Mouse (Mus musculus) gonadal fat pad, adult 2 months (tissue): ENCODE measurements at regions not wholly inside any gene's neighbourhood (a gene's known extent, or its start where the extent isn't known, plus 50 kb on each side); places are given as distances from the start of the nearest gene placed in this dataset.
"Not testable (repeated sequence)": the region's sequence is repeated elsewhere in the genome, so short reads cannot be mapped to it uniquely, and the experiment has no call there.

Source experiments
- DNase-seq: peaks from one replicate; pipeline ENCODE4 v3.0.0-alpha.2; 2012; ENCODE audit warnings: low read depth

- no peak for DNase-seq
Observed at GRCm38 (mm10) chr10:117567379-117568137, 61.7 kb upstream of the Cpm start.

GRCm38 (mm10) chr10:117566648-117567378 lies 62.5 kb upstream of the Cpm start:
- DNase-seq = no peak

- DNase-seq = no peak
Observed at GRCm38 (mm10) chr10:117566204-117566603, 63.1 kb upstream of the Cpm start.

GRCm38 (mm10) chr10:117565529-117566086 lies 63.7 kb upstream of the Cpm start:
- DNase-seq = no peak

GRCm38 (mm10) chr10:117565110-117565509 lies 64.2 kb upstream of the Cpm start:
- no peak for DNase-seq

DNA sequence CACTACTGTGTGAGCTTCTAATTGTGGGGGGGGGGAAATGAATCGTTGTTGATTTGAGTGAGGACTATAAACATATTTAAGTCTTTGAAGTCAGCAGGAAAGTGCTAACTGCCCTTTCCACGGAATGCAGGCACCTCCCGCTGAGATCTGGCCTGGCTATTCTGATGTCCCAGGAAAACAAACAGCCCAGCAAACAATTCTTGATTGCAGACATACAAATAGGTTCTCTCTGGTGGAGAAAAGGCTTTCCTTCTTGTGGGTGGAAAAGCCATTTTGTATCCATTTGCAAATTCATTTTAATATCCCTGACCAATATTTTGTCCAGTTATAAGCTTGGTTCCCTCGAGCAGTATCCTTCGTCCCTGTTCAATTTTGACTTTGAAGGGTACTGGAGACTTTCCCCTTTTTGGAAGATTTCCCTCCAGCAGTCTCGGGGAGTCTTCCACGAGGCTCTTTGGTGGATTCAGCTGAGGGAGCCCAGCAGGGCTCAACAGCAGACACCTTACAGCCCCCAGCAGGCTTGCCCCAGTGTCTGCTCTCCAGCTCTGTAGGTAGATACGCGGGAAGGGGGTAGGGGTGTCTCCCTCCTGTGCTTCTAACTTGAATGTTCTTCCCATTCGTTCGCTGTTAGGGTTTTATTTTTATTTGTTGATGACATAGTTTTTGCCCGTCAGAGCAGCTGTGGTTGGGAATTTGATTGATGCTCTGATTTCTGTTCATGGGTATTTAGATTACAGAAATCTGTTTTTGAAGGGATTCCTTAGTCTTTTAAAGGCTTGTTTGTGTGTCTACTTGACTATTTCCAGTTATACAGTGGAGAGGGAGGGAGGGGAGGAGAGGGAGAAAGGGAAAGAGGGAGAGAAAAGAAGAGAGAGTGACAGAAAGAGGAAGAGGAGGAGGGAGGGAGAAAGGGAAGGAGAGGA lies 64.9 kb upstream of the Cpm start:
- DNase-seq = no peak

DNA sequence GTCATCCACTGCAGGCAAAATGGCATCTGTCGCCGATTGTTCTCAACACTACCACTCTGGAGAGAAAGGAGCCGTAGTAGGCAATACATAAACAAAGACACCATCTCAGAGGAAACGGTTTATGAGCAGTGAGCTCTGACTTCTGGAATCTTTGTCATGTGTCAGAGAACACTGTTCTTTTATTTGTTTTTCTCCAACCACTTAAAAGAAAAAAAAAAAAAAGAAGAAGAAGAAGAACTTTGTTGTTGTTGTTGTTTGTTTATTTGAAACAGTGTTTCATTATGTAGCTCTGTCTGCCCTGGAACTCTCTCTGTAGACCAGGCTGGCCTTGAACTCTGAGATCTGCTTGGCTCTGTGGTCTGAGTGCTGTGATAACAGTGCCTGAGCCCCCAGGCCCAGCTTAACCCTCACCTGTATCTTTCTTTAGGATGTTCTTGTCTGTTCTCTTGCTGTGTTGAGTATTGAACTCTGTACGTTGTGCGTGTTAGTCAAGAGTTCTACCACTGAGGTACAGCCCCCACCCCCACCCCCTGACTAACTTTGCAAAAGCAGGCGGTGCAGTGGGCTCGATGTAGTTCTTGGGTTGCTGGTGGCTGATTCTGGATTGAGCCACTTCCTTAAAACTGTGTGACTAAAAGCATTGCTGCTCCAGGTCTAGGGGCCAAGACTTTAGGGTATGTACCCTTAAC lies 65.7 kb upstream of the Cpm start:
- no peak for DNase-seq

DNA sequence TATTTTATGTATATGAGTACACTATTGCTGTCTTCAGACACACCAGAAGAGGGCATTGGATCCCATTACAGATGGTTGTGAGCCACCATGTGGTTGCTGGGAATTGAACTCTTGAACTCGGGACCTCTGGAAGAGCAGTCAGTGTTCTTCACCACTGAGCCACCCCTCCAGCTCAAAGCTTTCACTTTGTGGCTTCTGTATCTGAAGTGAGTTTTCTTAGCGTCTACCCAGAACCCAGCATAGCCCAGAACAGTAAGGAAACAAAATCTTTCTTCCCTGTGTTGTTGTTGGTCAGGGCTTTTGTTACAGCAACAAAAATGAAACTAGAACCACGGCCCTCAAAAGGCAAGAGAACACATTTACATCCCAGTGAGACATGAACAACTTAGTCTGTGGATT lies 66.5 kb upstream of the Cpm start:
- DNase-seq = not testable (repeated sequence)

DNA sequence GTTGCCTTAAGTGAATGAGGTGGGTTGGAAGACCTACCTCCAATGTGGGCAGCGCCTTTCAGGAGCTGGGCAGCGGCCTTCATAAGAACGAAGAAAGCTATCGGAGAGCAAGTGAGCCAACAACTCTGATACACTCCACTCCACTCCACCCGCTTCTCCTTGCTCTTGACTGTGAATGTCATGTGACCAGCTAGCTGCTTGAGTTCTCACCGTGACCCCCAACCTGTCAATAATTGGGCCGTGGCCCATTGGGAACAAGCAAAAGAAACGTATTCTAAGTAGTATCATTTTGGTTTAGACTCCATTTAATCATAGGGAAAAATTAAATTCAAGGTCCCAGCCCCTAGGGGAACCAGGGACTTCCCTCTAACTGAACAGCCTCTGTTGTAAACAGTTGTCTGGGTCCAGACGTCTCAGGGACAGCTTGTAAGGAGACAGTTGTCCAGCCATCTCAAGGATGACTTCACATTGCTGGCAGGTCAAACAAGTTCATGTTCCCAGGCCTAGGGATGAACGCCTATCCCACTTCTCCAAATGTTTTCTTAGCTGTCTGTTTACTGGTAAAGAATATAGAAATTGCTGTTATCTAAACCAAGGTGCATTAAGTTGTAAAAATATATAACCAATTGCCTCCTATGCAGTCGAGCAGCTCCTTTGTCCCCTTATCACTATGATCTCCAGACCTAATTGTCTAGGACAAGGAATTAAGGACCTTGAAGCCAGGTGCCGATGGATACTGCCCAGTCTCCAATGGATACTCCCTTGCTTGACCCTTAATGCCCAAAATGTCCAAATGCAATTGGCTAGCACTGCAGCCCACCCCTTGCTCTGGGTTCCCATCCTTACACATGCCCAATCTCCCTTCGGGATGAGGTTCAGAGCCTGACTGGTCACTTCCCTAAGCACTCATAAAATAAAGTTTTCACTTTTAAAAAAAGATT lies 67.1 kb upstream of the Cpm start:
- no peak for DNase-seq

DNA sequence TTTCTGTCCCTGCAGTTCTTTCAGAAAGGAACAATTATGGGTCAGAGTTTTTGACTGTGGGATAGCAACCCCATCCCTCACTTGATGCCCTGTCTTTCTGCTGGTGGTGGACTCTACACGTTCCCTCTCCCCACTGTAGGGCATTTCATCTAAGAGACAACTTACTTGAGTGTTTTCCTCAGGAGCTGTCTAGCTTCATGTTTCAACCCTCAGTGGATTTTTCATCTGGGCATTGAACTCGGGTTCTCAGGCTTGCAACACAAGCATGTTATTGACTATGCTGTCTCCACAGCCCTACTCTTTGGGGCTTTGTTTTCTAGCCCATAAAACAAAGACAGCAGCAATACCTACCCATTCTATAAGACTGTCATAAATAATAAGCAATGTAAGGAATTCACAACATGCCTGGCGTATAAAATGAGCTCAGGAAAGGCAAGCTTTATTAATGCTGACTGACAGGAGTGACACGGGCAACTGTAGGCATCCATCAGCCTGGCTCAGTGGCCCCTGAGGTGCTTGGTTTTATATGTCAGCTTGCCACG lies 68.0 kb upstream of the Cpm start:
- no peak for DNase-seq

DNA sequence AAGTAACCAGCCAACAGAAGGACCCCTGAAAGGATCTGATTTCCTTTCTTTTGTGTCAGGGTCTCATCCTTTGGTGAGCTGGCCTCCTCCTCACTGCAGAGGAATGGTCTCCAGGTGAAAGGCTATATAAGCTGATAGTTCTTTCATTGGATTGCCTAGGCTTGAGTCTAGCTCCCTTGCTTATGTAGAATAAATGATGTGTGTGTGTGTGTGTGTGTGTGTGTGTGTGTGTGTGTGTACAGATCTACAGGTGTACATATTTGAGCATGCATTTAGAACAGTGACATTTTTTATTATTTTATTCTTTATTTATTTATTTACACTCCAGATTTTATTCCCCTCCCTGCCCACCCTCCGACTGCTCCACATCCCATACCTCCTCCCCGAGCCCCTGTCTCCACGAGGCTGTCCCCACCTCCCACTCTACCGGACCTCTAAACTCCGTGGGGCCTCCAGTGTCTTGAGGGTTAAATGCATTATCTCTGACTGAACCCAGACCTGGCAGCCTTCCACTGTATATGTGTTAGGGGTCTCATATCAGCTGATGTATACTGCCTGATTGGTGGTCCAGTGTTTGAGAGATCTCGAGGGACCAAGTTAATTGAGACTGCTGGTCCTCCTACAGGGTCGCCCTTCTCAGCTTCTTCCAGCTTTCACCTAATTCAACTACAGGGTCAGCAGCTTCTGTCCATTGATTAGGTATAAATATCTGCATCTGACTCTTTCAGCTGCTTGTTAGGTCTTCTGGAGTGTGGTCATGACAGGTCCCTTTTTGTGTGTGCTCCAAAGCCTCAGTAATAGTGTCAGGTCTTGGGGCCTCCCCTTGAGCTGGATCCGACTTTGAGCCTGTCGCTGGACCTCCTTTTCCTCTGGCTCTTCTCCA lies 68.7 kb upstream of the Cpm start:
- DNase-seq = no peak

DNA sequence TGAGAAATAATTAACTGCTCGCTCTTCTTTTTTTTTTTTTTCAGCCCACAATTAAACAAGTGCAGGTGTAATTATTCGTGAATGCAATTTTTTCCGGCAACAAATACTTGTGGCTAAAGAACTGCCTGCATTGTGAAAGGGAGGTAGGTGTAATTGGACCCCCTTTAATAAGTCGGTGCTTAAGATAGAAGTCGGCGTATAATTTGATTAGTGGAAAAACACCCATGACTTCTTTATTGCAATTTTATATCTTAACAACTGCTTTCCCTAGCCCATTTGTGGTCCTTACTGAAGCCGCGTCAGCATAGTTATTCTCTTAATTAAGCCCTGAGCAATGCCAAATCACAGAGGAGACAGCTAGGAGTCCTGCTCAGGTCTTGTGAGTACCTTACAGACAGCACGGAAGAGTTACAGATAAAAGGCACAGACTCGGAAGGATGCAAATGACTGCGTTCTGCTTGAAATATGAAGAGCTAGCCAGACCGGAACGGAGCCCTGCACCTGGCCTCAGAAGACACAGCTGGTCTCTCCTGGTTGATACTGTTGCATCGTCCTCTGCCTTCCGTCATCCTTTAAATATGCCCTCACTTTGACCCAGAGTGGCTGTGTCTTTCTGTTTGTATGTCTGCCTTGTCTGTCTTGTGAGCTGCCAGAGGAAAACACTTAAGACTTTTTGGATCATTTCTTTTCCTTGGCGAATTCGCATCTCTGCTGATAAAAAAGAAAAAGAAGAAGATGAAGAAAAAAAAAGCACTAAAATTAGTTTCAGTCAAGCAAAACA lies 69.5 kb upstream of the Cpm start:
- no peak for DNase-seq

DNA sequence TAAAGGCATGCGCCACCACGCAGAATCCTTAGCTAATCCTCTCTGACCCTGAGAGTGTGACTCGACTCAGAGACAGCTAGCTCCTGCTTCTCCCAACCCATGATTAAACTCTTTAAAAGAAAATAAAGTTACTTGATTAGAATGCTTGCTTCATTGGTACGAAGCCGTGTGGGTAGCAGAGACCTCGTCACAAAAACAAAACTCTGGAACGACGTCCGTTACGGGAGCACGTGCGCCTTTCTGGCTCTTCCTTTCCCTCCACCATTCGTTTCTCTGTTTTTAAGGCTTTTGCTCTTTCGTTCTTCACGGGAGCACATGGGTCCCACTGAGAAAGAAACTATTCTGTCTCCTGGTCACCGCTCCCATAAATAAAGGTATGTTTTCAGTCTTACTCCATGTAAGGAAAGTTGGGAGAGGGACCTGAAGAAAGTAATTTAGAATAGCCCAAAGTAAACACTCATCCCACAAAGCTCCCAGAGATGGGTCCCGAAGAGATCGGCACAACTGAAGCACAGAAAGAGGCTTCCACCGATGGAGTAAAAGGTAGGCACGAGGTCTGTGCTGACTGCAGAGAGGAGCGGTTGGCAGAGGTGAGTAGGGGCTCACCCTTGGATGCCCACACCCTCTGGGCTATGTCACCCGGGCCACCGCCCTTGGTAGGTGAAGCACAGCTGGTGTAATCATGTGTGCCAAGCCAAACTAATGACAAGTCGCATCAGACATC lies 70.2 kb upstream of the Cpm start:
- no peak for DNase-seq

DNA sequence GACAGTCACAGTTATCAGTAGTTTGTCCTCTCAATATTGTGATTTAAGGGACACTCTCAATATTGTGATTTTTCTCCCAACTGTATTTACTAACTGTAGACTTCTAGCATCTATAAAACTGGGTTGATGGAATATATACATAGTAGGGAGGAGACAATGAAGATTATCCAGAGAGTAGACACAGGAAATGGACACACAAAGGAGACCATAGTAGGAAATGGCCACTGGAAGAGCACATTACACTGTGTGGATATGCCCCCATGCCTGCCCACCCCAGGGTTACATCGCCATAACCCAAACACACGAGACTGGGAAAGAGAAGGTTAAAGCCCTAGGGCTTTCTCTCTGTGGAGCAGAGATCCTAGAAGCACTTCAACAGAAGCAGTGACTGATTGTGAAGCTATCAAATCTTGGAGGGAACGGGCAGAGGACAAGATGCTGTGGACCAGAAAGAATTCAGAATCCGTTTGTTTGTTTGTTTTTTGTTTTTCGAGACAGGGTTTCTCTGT lies 71.0 kb upstream of the Cpm start:
- DNase-seq = no peak

GRCm38 (mm10) chr10:117557666-117558065 lies 71.6 kb upstream of the Cpm start:
- DNase-seq = no peak

DNA sequence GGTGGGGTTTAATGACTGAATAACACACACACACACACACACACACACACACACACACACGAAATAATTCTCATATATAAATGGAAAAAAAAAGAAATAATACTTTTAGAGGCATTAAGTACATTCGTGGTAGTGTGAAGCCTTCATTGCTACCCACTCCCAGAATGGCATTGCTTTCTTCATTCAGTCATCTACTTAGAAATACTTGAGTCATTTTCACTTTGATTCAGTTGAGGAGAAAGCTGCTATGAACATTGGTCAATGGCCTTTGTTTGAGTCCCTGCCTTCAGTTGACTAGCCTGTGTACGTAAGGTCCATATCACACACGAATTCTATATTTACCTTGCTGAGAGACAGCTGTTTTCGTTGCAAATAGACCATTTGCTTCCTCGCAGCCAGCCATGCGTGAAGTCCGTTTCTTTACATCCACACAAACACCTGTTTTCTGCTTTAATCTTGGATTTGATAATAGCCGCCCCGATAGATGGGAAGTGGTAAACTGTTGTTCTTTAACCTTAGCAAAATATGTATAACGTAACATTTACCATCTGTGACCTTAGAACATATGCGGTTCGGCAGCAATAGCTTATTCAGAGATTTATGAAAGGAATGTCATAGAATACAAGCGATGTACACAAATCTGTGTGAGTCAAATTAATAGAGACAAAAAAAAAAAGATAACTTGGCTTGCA lies 72.3 kb upstream of the Cpm start:
- no peak for DNase-seq
